Mouse (Mus musculus) G1E (cell line): ENCODE measurements around the gene Sult1e1. TPM values are rescaled to one million over a fixed set of nuclear protein-coding genes. Genes with fewer than 3 reads are reported as not detected.

Experiments used
- ATAC-seq: 2 replicates; pipeline ENCODE4 v1.8.0; 2016; ENCODE audit warnings: mild to moderate bottlenecking; ENCODE audit not compliant: insufficient number of reproducible peaks, poor library complexity, low FRiP score, severe bottlenecking; ENCODE audit errors: extremely low read depth
- DNase-seq: peaks from one replicate; pipeline ENCODE4 v3.0.0; 2012; ENCODE audit warnings: low spot score
- H3K27me3 ChIP-seq: 2 replicates; pipeline ENCODE4 v1.6.1; 2012; ENCODE audit warnings: mild to moderate bottlenecking, low read length, inconsistent platforms; ENCODE audit not compliant: insufficient read depth
- H3K36me3 ChIP-seq: replicated peaks from 2 replicates; pipeline ENCODE3; 2012; ENCODE audit warnings: mild to moderate bottlenecking, inconsistent platforms
- H3K4me1 ChIP-seq: 2 replicates; pipeline ENCODE4 v1.6.1; 2012; ENCODE audit warnings: low read depth, low read length, inconsistent platforms, mixed read lengths; ENCODE audit not compliant: insufficient read depth
- H3K4me3 ChIP-seq: 2 replicates; pipeline ENCODE4 v1.5.1; 2012; ENCODE audit warnings: low read depth, mild to moderate bottlenecking, inconsistent platforms, low read length, moderate library complexity, mixed read lengths
- H3K9me3 ChIP-seq: replicated peaks from 2 replicates; pipeline ENCODE4 v1.6.1; 2012; ENCODE audit warnings: inconsistent platforms
- CTCF ChIP-seq: IDR thresholded peaks from 2 replicates; pipeline ENCODE4 v1.5.1; 2012; ENCODE audit warnings: low read depth, low read length, inconsistent platforms, mixed read lengths
- GATA1 ChIP-seq: IDR thresholded peaks from 2 replicates; pipeline ENCODE4 v1.6.1; 2012; ENCODE audit warnings: borderline replicate concordance, low read length, inconsistent platforms, mixed read lengths
- GATA2 ChIP-seq: IDR thresholded peaks from 2 replicates; pipeline ENCODE4 v1.6.1; 2012; ENCODE audit warnings: low read depth, low read length, inconsistent platforms, borderline replicate concordance
- POLR2AphosphoS5 ChIP-seq: IDR thresholded peaks from 2 replicates; pipeline ENCODE4 v1.6.1; 2012; ENCODE audit warnings: low read depth, low read length, inconsistent platforms; ENCODE audit not compliant: insufficient replicate concordance
- TAL1 ChIP-seq: conservative IDR thresholded peaks from 2 replicates; pipeline ENCODE4 v1.6.1; 2012; ENCODE audit warnings: low read depth, low read length, inconsistent platforms, mixed read lengths
- polyA plus RNA-seq: library from polyadenylated mRNA; stranded (reverse); fragments of >175 nt; gene quantifications from 2 replicates; pipeline ENCODE4 v1.2.3, GENCODE M21; 2012
- total RNA-seq, 2 experiments: library from RNA; stranded (forward) in 1 of 2; stranded (reverse) in 1 of 2; fragments of 200-1000 nt in 1 of 2; fragments of >200 nt in 1 of 2; fragmentation: Nextera tagmentation in 1 of 2; gene quantifications; 2 replicates each; pipeline ENCODE4 v1.2.3; 2014 to 2017

Sult1e1 gene
- total and polyA plus RNA-seq, 3 experiments: not detected

GRCm38 (mm10) chr5:87562966-87563365 is 28.4 kb downstream of the Sult1e1 start:
- TF ChIP-seq TAL1 (no peak), CTCF (no peak), GATA2 (no peak), POLR2AphosphoS5 (no peak), GATA1 (no peak)
- H3K36me3 ChIP-seq: no peaks in the 10 kb centered on the region
- no peaks in the 10 kb centered on the region for H3K9me3 ChIP-seq
- DNase-seq (no peak), ATAC-seq (no peak)
- no peaks in the 10 kb centered on the region for H3K27me3 ChIP-seq
- no peaks in the 10 kb centered on the region for H3K4me1 ChIP-seq
- H3K4me3 ChIP-seq: no peak overlapping the region

DNA sequence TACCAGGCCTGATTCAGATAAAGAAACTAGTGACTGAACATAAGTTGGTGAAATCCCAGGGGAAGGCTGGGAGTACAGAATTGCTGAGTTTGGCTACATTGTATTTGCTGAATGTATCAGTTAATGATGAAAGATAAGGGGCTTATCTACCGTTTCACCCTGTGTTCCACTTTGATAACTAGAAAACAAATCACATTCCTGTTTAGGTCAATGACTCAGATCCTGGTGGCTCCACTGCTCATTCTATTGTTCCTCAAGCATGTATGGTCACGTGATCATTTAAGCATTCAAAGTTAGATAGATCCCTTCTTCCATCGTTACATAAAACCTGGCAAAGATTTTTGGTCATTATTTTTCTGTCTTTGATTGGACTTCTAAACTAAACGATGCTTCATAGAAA is 28.9 kb downstream of the Sult1e1 start:
- no peaks in the 10 kb centered on the region for H3K9me3 ChIP-seq
- no peak for DNase-seq
- TF ChIP-seq GATA1 (no peak), GATA2 (no peak)
- H3K4me3 ChIP-seq: no peak overlapping the region
- no peak for ATAC-seq
- H3K4me1 ChIP-seq: no peaks in the 10 kb centered on the region
- no peaks in the 10 kb centered on the region for H3K27me3 ChIP-seq
- H3K36me3 ChIP-seq: no peaks in the 10 kb centered on the region

- no peak for DNase-seq
- Histone ChIP-seq H3K9me3 (no peaks in the 10 kb centered on the region), H3K36me3 (no peaks in the 10 kb centered on the region), H3K4me3 (no peak overlapping the region), H3K4me1 (no peaks in the 10 kb centered on the region), H3K27me3 (no peaks in the 10 kb centered on the region)
- no peak for TF ChIP-seq GATA1
- no peak for TF ChIP-seq GATA2
- TF ChIP-seq TAL1: no peak
- no peak for TF ChIP-seq CTCF
- no peak for TF ChIP-seq POLR2AphosphoS5
- ATAC-seq: no peak; the same call in 1 of the 2 replicates
Measured at GRCm38 (mm10) chr5:87560145-87560544, 31.2 kb downstream of the Sult1e1 start.

DNA sequence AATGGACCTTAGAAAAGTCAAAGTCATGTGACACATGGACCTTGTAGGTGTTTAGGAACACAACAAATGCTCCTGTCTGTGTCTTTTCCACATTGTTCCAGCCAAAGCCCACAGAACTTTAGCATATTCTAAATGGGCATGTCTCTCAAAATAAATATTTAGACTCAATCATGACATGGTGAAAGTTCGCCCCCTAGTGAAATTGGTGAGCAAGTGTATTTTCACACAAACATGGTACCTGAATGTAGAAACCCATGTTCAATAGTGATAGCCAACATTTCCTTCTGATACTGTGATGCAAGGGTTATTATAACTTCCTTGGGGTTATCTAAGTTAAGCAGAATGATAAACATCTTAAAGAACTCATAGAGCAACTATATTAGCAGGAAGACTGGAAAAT is 40.5 kb downstream of the Sult1e1 start:
- Histone ChIP-seq H3K36me3 (no peaks in the 10 kb centered on the region), H3K4me3 (no peak overlapping the region), H3K4me1 (no peaks in the 10 kb centered on the region), H3K9me3 (no peaks in the 10 kb centered on the region), H3K27me3 (no peaks in the 10 kb centered on the region)
- no peak for ATAC-seq
- TF ChIP-seq TAL1: no peak
- no peak for TF ChIP-seq CTCF
- TF ChIP-seq POLR2AphosphoS5: no peak
- no peak for TF ChIP-seq GATA2
- TF ChIP-seq GATA1: no peak
- DNase-seq: no peak

- TF ChIP-seq TAL1 (no peak), GATA1 (no peak), GATA2 (no peak), CTCF (no peak), POLR2AphosphoS5 (no peak)
- DNase-seq: no peak
- H3K27me3 ChIP-seq: no peaks in the 10 kb centered on the region
- no peaks in the 10 kb centered on the region for H3K4me1 ChIP-seq
- no peaks in the 10 kb centered on the region for H3K36me3 ChIP-seq
- 0 out of 2 replicates have a peak, but pooled peaks cover 4% of the 10 kb centered on the region for H3K9me3 ChIP-seq
- no peak for ATAC-seq
- no peak within 1 kb of the TSS for H3K4me3 ChIP-seq
Measured at GRCm38 (mm10) chr5:87538111-87538510, 53.3 kb downstream of the Sult1e1 start, which contains the start of gene Sult1b1. Sult1b1 (minus strand) TSS chr5:87538195.

GRCm38 (mm10) chr5:87535994-87536644 is 55.3 kb downstream of the Sult1e1 start:
- no peaks in the 10 kb centered on the region for H3K36me3 ChIP-seq
- 0 out of 2 replicates have a peak, but pooled peaks cover 4% of the 10 kb centered on the region for H3K9me3 ChIP-seq
- ATAC-seq: no peak
- no peak overlapping the region for H3K4me3 ChIP-seq
- H3K4me1 ChIP-seq: no peaks in the 10 kb centered on the region
- H3K27me3 ChIP-seq: no peaks in the 10 kb centered on the region
- TF ChIP-seq GATA2: no peak
- TF ChIP-seq TAL1: no peak
- no peak for TF ChIP-seq GATA1
- no peak for DNase-seq

GRCm38 (mm10) chr5:87532288-87532687 is 59.1 kb downstream of the Sult1e1 start:
- Histone ChIP-seq H3K27me3 (no peaks in the 10 kb centered on the region), H3K9me3 (0 out of 2 replicates have a peak, but pooled peaks cover 3% of the 10 kb centered on the region), H3K4me3 (no peak overlapping the region), H3K4me1 (no peaks in the 10 kb centered on the region), H3K36me3 (no peaks in the 10 kb centered on the region)
- DNase-seq (no peak), ATAC-seq (no peak)
- no peak for TF ChIP-seq POLR2AphosphoS5

Other genes starting within 250 kb of the Sult1e1 start
- gene Ugt2b38, start 167.4 kb downstream of the Sult1e1 start, total RNA-seq (2014; fragmentation: Nextera tagmentation): not detected in 2 replicates
- not detected in 2 replicates for gene Ugt2b38, start 167.4 kb downstream of the Sult1e1 start, total RNA-seq (2017)
- not detected in 2 replicates for gene Ugt2b38, start 167.4 kb downstream of the Sult1e1 start, polyA plus RNA-seq
- not detected in 2 replicates for gene Ugt2a2, start 109.3 kb downstream of the Sult1e1 start, total RNA-seq (2014; fragmentation: Nextera tagmentation)
- not detected in 2 replicates for gene Ugt2a2, start 109.3 kb downstream of the Sult1e1 start, total RNA-seq (2017)
- gene Ugt2a2, start 109.3 kb downstream of the Sult1e1 start, polyA plus RNA-seq: not detected in 2 replicates
- not detected in 2 replicates for gene Gm43638, start 104.8 kb downstream of the Sult1e1 start, total RNA-seq (2014; fragmentation: Nextera tagmentation)
- not detected in 2 replicates for gene Gm43638, start 104.8 kb downstream of the Sult1e1 start, total RNA-seq (2017)
- not detected in 2 replicates for gene Gm43638, start 104.8 kb downstream of the Sult1e1 start, polyA plus RNA-seq
- gene Ugt2a1, start 100.7 kb downstream of the Sult1e1 start, total RNA-seq (2014; fragmentation: Nextera tagmentation): not detected in 2 replicates
- not detected in 2 replicates for gene Ugt2a1, start 100.7 kb downstream of the Sult1e1 start, total RNA-seq (2017)
- not detected in 2 replicates for gene Ugt2a1, start 100.7 kb downstream of the Sult1e1 start, polyA plus RNA-seq
- gene Sult1b1, start 53.4 kb downstream of the Sult1e1 start, total RNA-seq (2014; fragmentation: Nextera tagmentation): not detected in 2 replicates
- 0.05 TPM in 1 of 2 replicates, not detected in the other for gene Sult1b1, start 53.4 kb downstream of the Sult1e1 start, total RNA-seq (2017)
- not detected in 2 replicates for gene Sult1b1, start 53.4 kb downstream of the Sult1e1 start, polyA plus RNA-seq
- gene Sult1d1, start 22.6 kb downstream of the Sult1e1 start, total RNA-seq (2014; fragmentation: Nextera tagmentation): not detected in 2 replicates
- 0.11 TPM in 1 of 2 replicates, not detected in the other for gene Sult1d1, start 22.6 kb downstream of the Sult1e1 start, total RNA-seq (2017)
- gene Sult1d1, start 22.6 kb downstream of the Sult1e1 start, polyA plus RNA-seq: not detected in 2 replicates
- gene Csn1s1, start 74.6 kb upstream of the Sult1e1 start, total RNA-seq (2014; fragmentation: Nextera tagmentation): not detected in 2 replicates
- gene Csn1s1, start 74.6 kb upstream of the Sult1e1 start, total RNA-seq (2017): 0.23 TPM in 1 of 2 replicates, not detected in the other
- gene Csn1s1, start 74.6 kb upstream of the Sult1e1 start, polyA plus RNA-seq: not detected in 2 replicates
- not detected in 2 replicates for gene Csn2, start 108.0 kb upstream of the Sult1e1 start, total RNA-seq (2014; fragmentation: Nextera tagmentation)
- 0.16 TPM in 1 of 2 replicates, not detected in the other for gene Csn2, start 108.0 kb upstream of the Sult1e1 start, total RNA-seq (2017)
- not detected in 2 replicates for gene Csn2, start 108.0 kb upstream of the Sult1e1 start, polyA plus RNA-seq
- not detected in 2 replicates for gene Csn1s2a, start 183.0 kb upstream of the Sult1e1 start, total RNA-seq (2014; fragmentation: Nextera tagmentation)
- gene Csn1s2a, start 183.0 kb upstream of the Sult1e1 start, total RNA-seq (2017): 0.29 and 0.38 TPM in 2 replicates
- not detected in 2 replicates for gene Csn1s2a, start 183.0 kb upstream of the Sult1e1 start, polyA plus RNA-seq
- not detected in 2 replicates for gene Csn1s2b, start 216.5 kb upstream of the Sult1e1 start, total RNA-seq (2014; fragmentation: Nextera tagmentation)
- gene Csn1s2b, start 216.5 kb upstream of the Sult1e1 start, total RNA-seq (2017): 0.23 TPM in 1 of 2 replicates, not detected in the other
- not detected in 2 replicates for gene Csn1s2b, start 216.5 kb upstream of the Sult1e1 start, polyA plus RNA-seq
- gene Prr27, start 234.1 kb upstream of the Sult1e1 start, total RNA-seq (2014; fragmentation: Nextera tagmentation): not detected in 2 replicates
- gene Prr27, start 234.1 kb upstream of the Sult1e1 start, total RNA-seq (2017): 0.11 TPM in 1 of 2 replicates, not detected in the other
- not detected in 2 replicates for gene Prr27, start 234.1 kb upstream of the Sult1e1 start, polyA plus RNA-seq